Mouse (Mus musculus) cortical plate, adult 2 months (tissue): ENCODE results near the gene Aldh3b2. TPM values are rescaled to one million over a fixed set of nuclear protein-coding genes. Genes with fewer than 3 reads are reported as not detected.
A peak's percentile ranks its signal among the peaks of the same experiment; 100 is the strongest.
"Not testable (repeated sequence)": the region's sequence is repeated elsewhere in the genome, so short reads cannot be mapped to it uniquely, and the experiment has no call there.

Experiments
- H3K27ac ChIP-seq: fragments of 200-500 bp; 2 replicates; pipeline ENCODE4 v1.5.1; 2012; ENCODE audit warnings: low read length, control low read depth, inconsistent platforms; ENCODE audit not compliant: insufficient read depth
- H3K4me1 ChIP-seq: fragments of 200-500 bp; 2 replicates; pipeline ENCODE4 v1.6.1; 2011; ENCODE audit warnings: low read length; ENCODE audit not compliant: control insufficient read depth, insufficient read depth
- H3K4me3 ChIP-seq: fragments of 200-500 bp; 2 replicates; pipeline ENCODE4 v1.5.1; 2011; ENCODE audit warnings: mild to moderate bottlenecking, low read length, control low read depth; ENCODE audit not compliant: insufficient read depth
- CTCF ChIP-seq: fragments of 200-500 bp; IDR thresholded peaks from 2 replicates; pipeline ENCODE4 v1.5.1; 2011; ENCODE audit warnings: mild to moderate bottlenecking, control low read depth, low read length; ENCODE audit not compliant: insufficient read depth; ENCODE audit errors: extremely low read depth
- POLR2A ChIP-seq: fragments of 200-500 bp; IDR thresholded peaks from 2 replicates; pipeline ENCODE4 v1.6.1; 2011; ENCODE audit warnings: mild to moderate bottlenecking, low read length, control low read depth; ENCODE audit not compliant: insufficient read depth; ENCODE audit errors: extremely low read depth
- polyA plus RNA-seq: library from polyadenylated mRNA; depleted of rRNA; stranded (reverse); fragments of >200 nt; gene quantifications from 2 replicates; pipeline ENCODE4 v1.2.3, GENCODE M21; 2012

Gene Aldh3b2
- polyA plus RNA-seq, 1 experiment = 2.1 TPM

GRCm38 (mm10) chr19:3959030-3959429 lies 13.1 kb upstream of the Aldh3b2 start:
- TF ChIP-seq CTCF (no peak), POLR2A (no peak)
- no peak overlapping the region for H3K27ac ChIP-seq
- H3K4me1 ChIP-seq = no peaks in the 10 kb centered on the region
- H3K4me3 ChIP-seq = no peak overlapping the region

- Histone ChIP-seq H3K4me1 (no peaks in the 10 kb centered on the region), H3K27ac (no peak overlapping the region), H3K4me3 (no peak overlapping the region)
- TF ChIP-seq CTCF (no peak), POLR2A (no peak)
These were observed 11.9 kb upstream of the Aldh3b2 start for GRCm38 (mm10) chr19:3960211-3960610.

GRCm38 (mm10) chr19:3961805-3962204 lies 10.3 kb upstream of the Aldh3b2 start:
- not testable (repeated sequence) for H3K4me3 ChIP-seq, H3K4me1 ChIP-seq, H3K27ac ChIP-seq

GRCm38 (mm10) chr19:3962469-3962868 lies 9.7 kb upstream of the Aldh3b2 start:
- Histone ChIP-seq H3K4me3 (no peak overlapping the region), H3K27ac (no peak overlapping the region), H3K4me1 (no peaks in the 10 kb centered on the region; the same call in 1 of the 2 replicates)
- TF ChIP-seq CTCF (no peak), POLR2A (no peak)

GRCm38 (mm10) chr19:3964030-3964429 lies 8.1 kb upstream of the Aldh3b2 start:
- TF ChIP-seq POLR2A = no peak
- no peak for TF ChIP-seq CTCF
- no peak overlapping the region for H3K4me3 ChIP-seq
- H3K4me1 ChIP-seq = no peaks in the 10 kb centered on the region; the same call in 1 of the 2 replicates
- no peak overlapping the region for H3K27ac ChIP-seq

- no peak overlapping the region for H3K4me3 ChIP-seq
- H3K4me1 ChIP-seq = no peaks in the 10 kb centered on the region; the same call in 1 of the 2 replicates
- no peak overlapping the region for H3K27ac ChIP-seq
- TF ChIP-seq POLR2A (no peak), CTCF (peak; percentile 23; the same call in 1 of the 2 replicates)
These were observed 5.6 kb upstream of the Aldh3b2 start for GRCm38 (mm10) chr19:3966330-3967075.

GRCm38 (mm10) chr19:3967258-3967657 lies 4.9 kb upstream of the Aldh3b2 start:
- Histone ChIP-seq H3K27ac (no peak overlapping the region), H3K4me1 (no peaks in the 10 kb centered on the region; the same call in 1 of the 2 replicates), H3K4me3 (no peak overlapping the region)
- TF ChIP-seq CTCF = no peak
- TF ChIP-seq POLR2A = no peak

GRCm38 (mm10) chr19:3974608-3975007 lies 2.5 kb downstream of the Aldh3b2 start:
- H3K4me3 ChIP-seq, H3K4me1 ChIP-seq, H3K27ac ChIP-seq: not testable (repeated sequence)

- no peak for TF ChIP-seq POLR2A
- no peak for TF ChIP-seq CTCF
- H3K4me3 ChIP-seq = no peak overlapping the region
- H3K27ac ChIP-seq = no peak overlapping the region
- no peaks in the 10 kb centered on the region for H3K4me1 ChIP-seq
These were observed 3.7 kb downstream of the Aldh3b2 start for GRCm38 (mm10) chr19:3975866-3976265.

- no peaks in the 10 kb centered on the region for H3K4me1 ChIP-seq
- H3K4me3 ChIP-seq = no peak overlapping the region
- TF ChIP-seq POLR2A (no peak), CTCF (peak; percentile 74)
- no peak overlapping the region for H3K27ac ChIP-seq
These were observed 8.2 kb downstream of the Aldh3b2 start for GRCm38 (mm10) chr19:3980309-3980708.
